Mouse (Mus musculus) left cerebral cortex, postnatal 36 days (tissue): ENCODE results near the gene Selenow. TPM values are rescaled to one million over a fixed set of nuclear protein-coding genes. Genes with fewer than 3 reads are reported as not detected.

Experiments
- DNase-seq, 2 experiments: peaks; one replicate each; pipeline ENCODE4 v3.0.0; 2021 to 2022; ENCODE audit warnings: low spot score in 2 of 2, mixed read lengths in 1 of 2
- intact Hi-C: fragments of 180-260 bp; cut with DNase I; formaldehyde crosslinking; loops from one replicate; pipeline ENCODE4 v1.15.1; 2025
- total RNA-seq, 2 experiments: library from RNA; stranded (reverse); gene quantifications; 2 replicates each; pipeline ENCODE4 v1.2.3; 2021

The Selenow gene
- total RNA-seq: 1,000 to 10,000 TPM; 1,151 to 1,335 TPM

- intact Hi-C loops: no loop called here
- DNase-seq: peak; percentile 92 to 93
These were observed at the start of gene Selenow for GRCm38 (mm10) chr7:15922220-15922773. Selenow (minus strand) TSS chr7:15922402.

- intact Hi-C loops: no loop called here
- no peak for DNase-seq
These were observed 47.5 kb upstream of the Selenow start for GRCm38 (mm10) chr7:15969674-15970073.

- intact Hi-C loops: no loop called here
- no peak for DNase-seq
These were observed 46.1 kb upstream of the Selenow start for GRCm38 (mm10) chr7:15968322-15968721.

GRCm38 (mm10) chr7:15967312-15967711 lies 45.1 kb upstream of the Selenow start, which contains the start of gene Ehd2:
Ehd2 (minus strand) TSS chr7:15967567.
- intact Hi-C loops: loop anchor here (2.0 kb wide), 1 partner anchor 19 kb away; no protein-coding TSS in a partner anchor
- DNase-seq: peak; percentile 47 to 52

GRCm38 (mm10) chr7:15966489-15966888 lies 44.3 kb upstream of the Selenow start:
- DNase-seq: no peak
- intact Hi-C loops: loop anchor here (2.0 kb wide), 1 partner anchor 18 kb away; no protein-coding TSS in a partner anchor

- no peak for DNase-seq
- intact Hi-C loops: no loop called here
These were observed 41.8 kb upstream of the Selenow start for GRCm38 (mm10) chr7:15963798-15964652.

- intact Hi-C loops: no loop called here
These were observed 40.4 kb upstream of the Selenow start for GRCm38 (mm10) chr7:15962311-15963288.

GRCm38 (mm10) chr7:15961798-15962197 lies 39.6 kb upstream of the Selenow start:
- intact Hi-C loops: no loop called here
- no peak for DNase-seq

More at GRCm38 (mm10) chr7:15962311-15963288, 40.4 kb upstream of the Selenow start:
- peak; percentile 22 to 40 for DNase-seq

GRCm38 (mm10) chr7:15961239-15961638 lies 39.0 kb upstream of the Selenow start:
- DNase-seq: no peak
- intact Hi-C loops: no loop called here

GRCm38 (mm10) chr7:15960691-15961090 lies 38.5 kb upstream of the Selenow start:
- DNase-seq: no peak
- intact Hi-C loops: no loop called here

- intact Hi-C loops: no loop called here
- no peak for DNase-seq
These were observed 33.9 kb upstream of the Selenow start for GRCm38 (mm10) chr7:15956143-15956542.

GRCm38 (mm10) chr7:15955509-15955908 lies 33.3 kb upstream of the Selenow start:
- intact Hi-C loops: no loop called here
- DNase-seq: no peak

- no peak for DNase-seq
- intact Hi-C loops: no loop called here
These were observed 32.8 kb upstream of the Selenow start for GRCm38 (mm10) chr7:15954978-15955443.

- no peak for DNase-seq
These were observed 32.2 kb upstream of the Selenow start for GRCm38 (mm10) chr7:15954436-15954835.

GRCm38 (mm10) chr7:15953307-15954074 lies 31.3 kb upstream of the Selenow start:
- DNase-seq: no peak
- intact Hi-C loops: no loop called here

More at GRCm38 (mm10) chr7:15954436-15954835, 32.2 kb upstream of the Selenow start:
- intact Hi-C loops: no loop called here

GRCm38 (mm10) chr7:15952416-15952815 lies 30.2 kb upstream of the Selenow start:
- intact Hi-C loops: no loop called here
- DNase-seq: no peak

GRCm38 (mm10) chr7:15950008-15950407 lies 27.8 kb upstream of the Selenow start:
- intact Hi-C loops: no loop called here
- DNase-seq: no peak

- intact Hi-C loops: loop anchor here (2.0 kb wide), 1 partner anchor 17 kb away; the partner anchor contains the start of gene Ehd2
- no peak for DNase-seq
These were observed 27.1 kb upstream of the Selenow start for GRCm38 (mm10) chr7:15949216-15949790.
